Mouse (Mus musculus) heart, postnatal 0 days (tissue): Measurements from ENCODE around the gene Wnt5a.

ENCODE experiments used
- CTCF ChIP-seq: IDR thresholded peaks from 2 replicates; pipeline ENCODE4 v1.5.1; 2016; ENCODE audit warnings: antibody characterized with exemption, control low read depth, low read depth
- EP300 ChIP-seq: IDR thresholded peaks from 2 replicates; pipeline ENCODE4 v1.6.1; 2016; ENCODE audit warnings: antibody characterized with exemption, low read depth

DNA sequence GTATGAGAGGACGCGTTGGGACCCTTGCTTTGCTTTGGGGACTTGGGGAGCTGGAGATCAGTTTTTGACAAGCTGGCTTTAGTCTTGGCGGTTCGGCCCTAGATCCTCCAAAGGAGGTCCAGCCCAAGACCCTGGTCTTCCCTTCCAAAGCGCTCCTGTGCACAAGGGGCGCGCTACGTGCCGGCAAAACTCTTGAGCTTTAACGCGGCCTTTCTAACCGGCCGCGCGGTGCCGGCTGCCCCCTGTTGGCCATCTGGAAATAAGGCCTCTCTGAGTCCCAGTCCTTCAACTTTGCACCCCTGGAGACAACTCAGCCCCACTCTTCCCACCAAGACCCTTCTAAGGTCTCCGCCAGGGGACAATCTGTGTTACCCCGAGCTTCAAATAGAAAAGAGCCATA lies 2.9 kb downstream of the Wnt5a start:
- peak; percentile 82 for TF ChIP-seq CTCF
- TF ChIP-seq EP300, result no peak
